Mouse (Mus musculus) activated CD4-positive, CD25-positive, alpha-beta regulatory T cell (primary cell): Measurements from ENCODE around the gene Nlrp4b. TPM values are rescaled to one million over a fixed set of nuclear protein-coding genes. Genes with fewer than 3 reads are reported as not detected.

ENCODE experiments used
- polyA plus RNA-seq, 2 experiments: library from polyadenylated mRNA; unstranded; fragments of 100-300 nt; shearing (Covaris generic); gene quantifications; one replicate each; pipeline ENCODE4 v1.2.1; 2017

Gene Nlrp4b
- under 1 TPM in 1 of 2 experiments, not detected in 1; 0.23 TPM for polyA plus RNA-seq

DNA sequence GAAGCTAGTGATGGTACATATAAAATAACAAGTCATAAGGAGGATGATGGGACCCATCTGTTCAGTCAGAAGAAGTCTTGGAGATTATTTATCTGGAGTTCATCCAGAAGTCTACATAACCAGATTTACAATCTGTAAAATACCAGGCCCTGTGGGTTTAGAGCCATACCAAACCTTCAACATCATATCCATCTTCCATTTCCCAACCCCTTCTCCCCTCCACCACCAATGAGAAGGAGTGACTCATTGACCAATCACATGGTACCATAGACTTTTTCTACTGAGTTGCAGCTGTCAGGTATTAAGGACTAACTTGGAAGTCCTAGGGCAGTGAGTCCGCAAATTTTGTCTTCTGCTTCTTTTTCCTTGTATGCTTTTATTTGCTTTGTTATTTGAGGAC is at the start of gene Nlrp4b:
Gene Nlrp4b (plus strand): TSS at position 301 of the 400 bp plus-strand sequence.

DNA sequence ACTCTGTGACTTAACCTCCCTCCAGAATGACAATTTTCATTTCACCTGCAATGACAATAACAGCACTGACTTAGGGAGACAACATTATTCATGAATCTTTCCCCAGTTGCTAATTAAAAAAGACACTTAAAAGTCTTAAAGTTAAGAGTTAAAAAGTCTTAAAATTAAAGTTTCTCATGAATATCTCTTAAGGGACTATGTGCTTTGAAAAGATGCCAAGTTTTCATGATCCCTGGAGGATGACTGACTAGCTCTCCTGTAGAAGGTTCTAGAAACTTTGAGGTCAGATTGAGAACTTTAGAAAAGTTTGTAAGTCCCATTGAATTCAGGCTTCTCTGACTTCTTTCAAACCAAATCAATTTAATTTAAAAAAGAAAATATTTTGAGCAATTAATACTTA is 66.7 kb downstream of the Nlrp4b start, which contains the start of gene Vmn1r71:
Gene Vmn1r71 (minus strand): TSS at position 101 of the 400 bp plus-strand sequence.

Other genes with a start within 250 kb of the Nlrp4b start
- gene Vmn1r67, start 244.5 kb upstream of the Nlrp4b start, polyA plus RNA-seq: under 1 TPM in 1 of 2 experiments, not detected in 1; 0.28 TPM
- gene Zik1, start 192.4 kb upstream of the Nlrp4b start, polyA plus RNA-seq: 1 to 10 TPM; 1.4 to 1.9 TPM
- gene Vmn1r68, start 129.3 kb upstream of the Nlrp4b start, polyA plus RNA-seq: under 1 TPM in 1 of 2 experiments, not detected in 1; 0.29 TPM
- gene Vmn1r69, start 74.1 kb upstream of the Nlrp4b start, polyA plus RNA-seq: not detected
- under 1 TPM in 1 of 2 experiments, not detected in 1; 0.28 TPM for gene Vmn1r70, start 56.3 kb upstream of the Nlrp4b start, polyA plus RNA-seq
- under 1 TPM in 1 of 2 experiments, not detected in 1; 0.27 TPM for gene Vmn1r71, start 66.6 kb downstream of the Nlrp4b start, polyA plus RNA-seq
- gene Zscan4b, start 217.3 kb downstream of the Nlrp4b start, polyA plus RNA-seq: under 1 TPM in 1 of 2 experiments, not detected in 1; 0.36 TPM